Mouse (Mus musculus): Measurements from ENCODE around the gene Adgrg3. TPM values are rescaled to one million over a fixed set of nuclear protein-coding genes. Genes with fewer than 3 reads are reported as not detected.

The Adgrg3 gene
- polyA plus RNA-seq, 2 experiments, result 3.3 to 6.7 TPM

DNA sequence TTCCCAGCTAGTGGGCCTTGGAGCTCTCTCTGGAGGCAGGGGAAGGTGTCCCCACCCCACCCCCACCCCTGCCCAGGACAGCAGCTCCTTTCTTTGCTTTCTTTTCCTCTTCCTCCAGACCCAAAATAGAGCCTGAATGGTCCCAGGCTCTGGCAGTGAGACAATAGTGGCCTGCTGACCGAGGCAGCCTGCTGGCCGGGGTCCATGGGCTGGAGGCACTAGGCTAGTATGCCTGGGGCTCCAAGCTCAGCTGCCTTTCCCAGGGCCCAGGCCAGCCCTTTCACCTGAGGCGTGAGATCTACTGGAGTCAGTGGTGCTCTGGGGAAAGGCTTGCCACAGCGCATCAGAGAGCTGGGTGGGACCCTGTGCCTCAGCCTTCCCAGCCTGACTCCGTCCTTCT is 25.0 kb upstream of the Adgrg3 start:
- ATAC-seq (ENCODE audit: low FRiP score, low read depth) (no peak), DNase-seq (ENCODE audit: low spot score) (no peak)
- Histone ChIP-seq H3K27ac (replicated peaks; ENCODE audit: low read depth, low read length) (no peak overlapping the region), H3K4me3 (replicated peaks; ENCODE audit: low read length) (no peak overlapping the region), H3K27me3 (ENCODE audit: control insufficient read depth, insufficient read depth, low read length) (no peaks in the 10 kb centered on the region), H3K9ac (ENCODE audit: low read depth, low read length, severe bottlenecking) (no peak overlapping the region), H3K4me2 (replicated peaks; ENCODE audit: low read depth, low read length, severe bottlenecking) (no peak overlapping the region), H3K4me1 (ENCODE audit: control insufficient read depth, insufficient read depth, low read length) (peaks cover 15% of the 10 kb centered on the region), H3K36me3 (ENCODE audit: control insufficient read depth, insufficient read depth, low read length) (no peaks in the 10 kb centered on the region), H3K9me3 (ENCODE audit: control insufficient read depth, low read length) (no peaks in the 10 kb centered on the region)
- no peak for TF ChIP-seq POLR2A (IDR thresholded peaks at IDR 0.05; ENCODE audit: borderline replicate concordance, extremely low read depth, insufficient read depth, insufficient read length)
- WGBS, result 65% methylated on average over 5 of the region's 5 CpGs

DNA sequence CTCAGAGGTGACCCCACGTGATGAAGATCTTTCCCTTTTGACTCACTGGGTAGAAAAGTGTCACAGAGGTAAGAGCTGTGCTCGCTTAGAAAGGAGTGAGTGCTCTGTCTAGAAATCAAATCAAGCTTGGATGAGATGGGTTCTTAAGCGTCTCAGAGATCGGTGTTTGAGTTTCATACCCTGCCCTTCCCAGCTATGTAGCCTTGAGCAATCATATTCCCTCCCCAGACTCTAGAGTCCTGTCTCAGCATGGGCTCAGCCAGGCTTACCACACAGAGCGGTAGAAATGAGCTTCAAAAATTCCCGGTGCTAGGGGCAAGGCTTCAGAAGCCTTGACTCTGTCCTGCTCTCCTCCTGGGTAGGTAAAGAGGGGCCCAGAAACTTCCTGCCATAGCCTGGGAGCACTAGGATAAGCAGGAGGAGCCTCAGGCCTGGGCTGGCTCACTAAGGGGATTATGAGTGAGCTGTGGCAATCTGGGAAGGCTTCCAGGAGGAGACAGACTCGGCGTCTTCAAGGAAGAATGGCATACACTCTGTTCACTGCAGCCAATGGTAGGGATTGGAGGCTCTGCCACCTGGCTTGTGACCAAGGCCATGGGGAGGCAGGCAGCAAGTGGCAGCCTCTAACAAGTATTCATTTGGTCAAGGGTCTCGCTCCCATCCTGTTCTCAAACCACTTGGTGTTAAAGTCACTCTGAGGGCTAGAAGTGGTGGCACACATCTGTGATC is 24.3 kb upstream of the Adgrg3 start:
- Histone ChIP-seq H3K27ac (replicated peaks; ENCODE audit: low read depth, low read length) (no peak overlapping the region), H3K9me3 (ENCODE audit: control insufficient read depth, low read length) (no peaks in the 10 kb centered on the region), H3K36me3 (ENCODE audit: control insufficient read depth, insufficient read depth, low read length) (no peaks in the 10 kb centered on the region), H3K4me2 (replicated peaks; ENCODE audit: low read depth, low read length, severe bottlenecking) (no peak overlapping the region), H3K4me1 (ENCODE audit: control insufficient read depth, insufficient read depth, low read length) (peaks cover 15% of the 10 kb centered on the region), H3K4me3 (replicated peaks; ENCODE audit: low read length) (no peak overlapping the region), H3K27me3 (ENCODE audit: control insufficient read depth, insufficient read depth, low read length) (no peaks in the 10 kb centered on the region), H3K9ac (ENCODE audit: low read depth, low read length, severe bottlenecking) (no peak overlapping the region)
- ATAC-seq (ENCODE audit: low FRiP score, low read depth) (no peak), DNase-seq (ENCODE audit: low spot score) (no peak)
- no peak for TF ChIP-seq POLR2A (IDR thresholded peaks at IDR 0.05; ENCODE audit: borderline replicate concordance, extremely low read depth, insufficient read depth, insufficient read length)
- WGBS, result 70% methylated on average over 9 of the region's 9 CpGs

DNA sequence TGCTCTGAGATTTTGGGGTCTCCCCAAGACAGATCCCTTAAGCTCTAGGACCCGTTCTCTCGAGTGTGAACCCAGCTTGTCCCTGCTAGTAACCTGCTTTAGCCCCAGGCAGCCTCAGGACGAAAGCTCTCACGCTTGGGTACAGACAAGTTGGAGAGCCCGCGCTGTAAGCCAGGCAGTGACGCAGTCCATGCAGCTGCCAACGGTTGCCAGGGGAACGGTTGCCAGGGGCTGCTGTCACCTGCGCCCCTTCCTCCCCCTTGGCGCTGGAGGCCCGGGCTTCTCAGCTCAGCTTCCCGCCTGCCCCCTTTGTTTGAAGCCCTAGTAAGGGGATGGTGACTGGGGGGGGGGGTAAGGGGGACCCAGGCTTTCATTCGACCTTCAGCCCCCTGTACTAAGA is 23.5 kb upstream of the Adgrg3 start:
- H3K4me1 ChIP-seq (ENCODE audit: control insufficient read depth, insufficient read depth, low read length), result peaks cover 15% of the 10 kb centered on the region
- H3K36me3 ChIP-seq (ENCODE audit: control insufficient read depth, insufficient read depth, low read length), result no peaks in the 10 kb centered on the region
- no peaks in the 10 kb centered on the region for H3K9me3 ChIP-seq (ENCODE audit: control insufficient read depth, low read length)
- ATAC-seq (ENCODE audit: low FRiP score, low read depth), result peak; percentile 68; the same call in 1 of the 2 replicates
- TF ChIP-seq POLR2A (IDR thresholded peaks at IDR 0.05; ENCODE audit: borderline replicate concordance, extremely low read depth, insufficient read depth, insufficient read length), result no peak
- H3K9ac ChIP-seq (ENCODE audit: low read depth, low read length, severe bottlenecking), result 0 out of 2 replicates have a peak overlapping the region, but pooled peaks have one; percentile 17
- H3K27me3 ChIP-seq (ENCODE audit: control insufficient read depth, insufficient read depth, low read length), result no peaks in the 10 kb centered on the region
- peak; percentile 73 for DNase-seq (ENCODE audit: low spot score)
- WGBS, result 1% methylated on average over 11 of the region's 14 CpGs
- no peak overlapping the region for H3K4me3 ChIP-seq (replicated peaks; ENCODE audit: low read length)
- H3K4me2 ChIP-seq (replicated peaks; ENCODE audit: low read depth, low read length, severe bottlenecking), result peak overlapping the region; percentile 9; the same call in 1 of the 2 replicates
- H3K27ac ChIP-seq (replicated peaks; ENCODE audit: low read depth, low read length), result no peak overlapping the region

DNA sequence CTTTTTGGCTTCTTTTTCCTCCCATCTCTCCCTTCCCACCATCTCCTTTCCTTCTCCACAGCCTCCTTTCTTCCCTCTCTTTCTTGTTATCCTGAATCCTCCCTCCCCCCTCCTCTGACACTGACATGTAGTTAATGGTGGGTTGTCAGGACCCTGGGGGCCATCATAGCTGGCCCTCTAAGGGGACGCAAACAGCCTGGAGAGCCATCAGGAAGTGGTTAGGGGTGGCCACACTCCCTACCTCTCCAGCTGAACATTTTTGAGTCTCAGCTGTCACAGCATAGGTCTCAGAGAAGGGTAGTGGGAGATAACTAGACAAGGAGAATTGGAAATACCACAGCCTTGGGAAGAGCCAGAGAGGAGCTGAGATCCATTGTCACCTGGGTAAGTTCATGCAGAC is 23.0 kb upstream of the Adgrg3 start:
- Histone ChIP-seq H3K4me2 (replicated peaks; ENCODE audit: low read depth, low read length, severe bottlenecking) (no peak overlapping the region), H3K9ac (ENCODE audit: low read depth, low read length, severe bottlenecking) (no peak overlapping the region), H3K4me3 (replicated peaks; ENCODE audit: low read length) (no peak overlapping the region), H3K27ac (replicated peaks; ENCODE audit: low read depth, low read length) (no peak overlapping the region), H3K27me3 (ENCODE audit: control insufficient read depth, insufficient read depth, low read length) (no peaks in the 10 kb centered on the region), H3K4me1 (ENCODE audit: control insufficient read depth, insufficient read depth, low read length) (peaks cover 15% of the 10 kb centered on the region), H3K9me3 (ENCODE audit: control insufficient read depth, low read length) (no peaks in the 10 kb centered on the region), H3K36me3 (ENCODE audit: control insufficient read depth, insufficient read depth, low read length) (no peaks in the 10 kb centered on the region)
- WGBS, result 12% methylated on average over 1 of the region's 1 CpGs
- ATAC-seq (ENCODE audit: low FRiP score, low read depth), result no peak
- DNase-seq (ENCODE audit: low spot score), result no peak
- no peak for TF ChIP-seq POLR2A (IDR thresholded peaks at IDR 0.05; ENCODE audit: borderline replicate concordance, extremely low read depth, insufficient read depth, insufficient read length)

DNA sequence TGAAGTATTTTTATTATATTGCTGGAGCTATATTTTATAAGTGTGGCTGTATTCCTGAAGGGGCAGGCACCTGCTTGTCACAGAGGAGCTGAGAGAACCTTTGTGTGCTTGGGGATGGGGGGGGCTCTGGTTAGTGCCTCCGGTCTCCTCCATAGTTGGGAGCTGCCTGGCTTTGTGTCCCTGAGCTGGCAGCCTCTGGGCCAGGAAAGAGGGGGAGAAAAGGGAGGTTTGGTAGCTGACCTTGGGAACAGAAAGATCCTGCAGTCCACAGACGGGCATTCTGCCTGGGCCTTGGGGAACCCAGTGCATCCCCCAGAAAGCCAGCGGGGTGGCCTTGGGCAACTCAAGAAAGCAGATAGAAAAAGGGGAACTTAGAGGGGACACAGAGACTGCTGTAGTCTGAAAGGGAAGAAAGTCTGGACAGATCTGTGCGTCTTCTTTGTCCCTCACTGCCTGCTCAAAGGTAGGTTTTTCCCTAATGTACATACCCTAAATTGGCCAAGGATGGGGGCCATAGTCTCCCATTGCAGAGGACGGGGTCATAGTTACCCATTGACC is 22.1 kb upstream of the Adgrg3 start:
- H3K4me1 ChIP-seq (ENCODE audit: control insufficient read depth, insufficient read depth, low read length), result peaks cover 19% of the 10 kb centered on the region

More for the DNA sequence above, 22.1 kb upstream of the Adgrg3 start:
- Histone ChIP-seq H3K9ac (ENCODE audit: low read depth, low read length, severe bottlenecking) (no peak overlapping the region), H3K36me3 (ENCODE audit: control insufficient read depth, insufficient read depth, low read length) (no peaks in the 10 kb centered on the region), H3K4me2 (replicated peaks; ENCODE audit: low read depth, low read length, severe bottlenecking) (no peak overlapping the region), H3K27me3 (ENCODE audit: control insufficient read depth, insufficient read depth, low read length) (no peaks in the 10 kb centered on the region), H3K27ac (replicated peaks; ENCODE audit: low read depth, low read length) (no peak overlapping the region), H3K4me3 (replicated peaks; ENCODE audit: low read length) (no peak overlapping the region), H3K9me3 (ENCODE audit: control insufficient read depth, low read length) (no peaks in the 10 kb centered on the region)
- WGBS, result 77% methylated on average over 5 of the region's 5 CpGs
- no peak for TF ChIP-seq POLR2A (IDR thresholded peaks at IDR 0.05; ENCODE audit: borderline replicate concordance, extremely low read depth, insufficient read depth, insufficient read length)
- DNase-seq (ENCODE audit: low spot score) (no peak), ATAC-seq (ENCODE audit: low FRiP score, low read depth) (no peak)

Data from limb, embryonic 14.5 days (tissue).